Mouse (Mus musculus) thymus, postnatal 36 days (tissue): Measurements from ENCODE around the gene Lamp2.
"Not testable (repeated sequence)": the region's sequence is repeated elsewhere in the genome, so short reads cannot be mapped to it uniquely, and the experiment has no call there.

Source experiments
- DNase-seq, 2 experiments: peaks; one replicate each; pipeline ENCODE4 v3.0.0; 2022; ENCODE audit warnings: mixed read lengths in 2 of 2

Lamp2 gene

GRCm38 (mm10) chrX:38423096-38423495 is 33.2 kb downstream of the Lamp2 start:
- no peak for DNase-seq

DNA sequence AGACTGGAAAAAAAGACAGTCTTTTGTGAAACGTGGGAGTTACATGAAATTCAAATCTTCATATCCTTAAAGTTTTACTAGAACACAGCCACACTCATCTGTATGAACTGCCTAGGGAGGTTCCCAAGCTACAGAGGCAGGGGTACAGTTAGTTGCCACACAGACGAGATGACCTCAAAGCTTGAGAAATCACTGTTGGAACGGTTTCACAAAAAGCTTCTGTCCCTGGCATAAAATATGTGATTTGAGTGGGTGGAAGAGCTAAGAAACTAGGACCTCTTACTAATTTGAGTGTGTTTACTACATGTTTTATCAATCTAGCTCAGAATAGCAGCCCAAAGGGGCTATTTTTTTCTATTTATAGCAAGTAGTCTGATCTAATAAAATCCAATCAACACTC is 33.9 kb downstream of the Lamp2 start:
- DNase-seq, result no peak

DNA sequence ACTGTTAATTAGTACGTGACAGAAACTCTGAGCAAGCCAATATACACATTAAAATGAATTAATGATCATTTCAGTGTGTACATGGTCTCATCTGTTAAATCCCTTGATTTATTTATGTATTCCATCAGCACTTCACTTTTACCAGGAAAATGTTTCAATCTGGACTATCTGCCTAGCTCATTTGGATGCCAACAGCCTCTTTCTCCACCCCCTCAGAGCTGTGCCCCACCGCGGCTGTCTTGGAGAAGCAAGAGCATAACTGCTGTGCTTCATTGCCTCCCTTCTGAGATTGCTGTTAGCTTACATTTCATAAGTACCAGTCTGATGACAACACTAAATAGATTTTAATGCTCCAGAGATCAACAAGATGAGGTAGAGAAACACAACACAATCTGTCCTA is 52.4 kb downstream of the Lamp2 start:
- DNase-seq, result no peak

GRCm38 (mm10) chrX:38402981-38403380 is 53.3 kb downstream of the Lamp2 start:
- no peak for DNase-seq

- no peak for DNase-seq
Observed at GRCm38 (mm10) chrX:38402004-38402403, 54.2 kb downstream of the Lamp2 start.

GRCm38 (mm10) chrX:38400616-38401015 is 55.6 kb downstream of the Lamp2 start:
- no peak for DNase-seq

GRCm38 (mm10) chrX:38399671-38400070 is 56.6 kb downstream of the Lamp2 start:
- DNase-seq, result no peak

GRCm38 (mm10) chrX:38373169-38373568 is 83.1 kb downstream of the Lamp2 start:
- not testable (repeated sequence) for DNase-seq

DNA sequence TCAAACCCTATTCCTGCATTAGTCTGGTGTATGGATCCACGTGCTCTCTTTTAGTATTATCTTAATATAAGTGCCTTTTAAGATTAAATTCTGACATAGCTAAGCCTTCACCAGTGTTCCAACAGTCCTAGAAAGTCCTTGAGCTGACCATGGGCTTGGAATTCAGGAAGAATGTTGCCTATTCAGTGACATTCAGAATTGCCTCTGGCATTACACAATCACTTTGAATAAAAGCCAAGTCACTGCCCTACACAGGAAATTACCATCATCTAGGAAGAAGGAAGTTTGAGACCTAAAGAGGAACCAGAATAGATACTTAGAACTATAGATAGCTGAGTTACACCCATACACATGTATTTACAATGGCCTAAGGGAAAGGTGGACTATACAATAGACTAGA is 91.6 kb downstream of the Lamp2 start:
- DNase-seq, result not testable (repeated sequence)

GRCm38 (mm10) chrX:38362016-38362415 is 94.2 kb downstream of the Lamp2 start:
- no peak for DNase-seq
